Mouse (Mus musculus) megakaryocyte-erythroid progenitor cell, adult 5-6 weeks (primary cell): ENCODE results near the gene Dnmt3l. TPM values are rescaled to one million over a fixed set of nuclear protein-coding genes. Genes with fewer than 3 reads are reported as not detected.

ENCODE experiments used
- ATAC-seq: replicated peaks from 2 replicates; pipeline ENCODE4 v1.8.0; 2016; ENCODE audit warnings: mild to moderate bottlenecking, inconsistent platforms; ENCODE audit not compliant: severe bottlenecking, poor library complexity, low FRiP score, low TSS enrichment
- total RNA-seq, 2 experiments: library from RNA; stranded (forward) in 1 of 2; stranded (reverse) in 1 of 2; fragments of 200-1000, 215-1000 nt in 1 of 2; fragments of >200 nt in 1 of 2; fragmentation: Nextera tagmentation in 1 of 2; gene quantifications; 2 replicates each; pipeline ENCODE4 v1.2.3; 2014 to 2017

The Dnmt3l gene
- total RNA-seq, 2 experiments from 2014 or later = not detected

- peak; percentile 77 for ATAC-seq
Measured at GRCm38 (mm10) chr10:78028129-78028528, 13.6 kb upstream of the Dnmt3l start.

- ATAC-seq = no peak
Measured at GRCm38 (mm10) chr10:78029080-78029479, 12.7 kb upstream of the Dnmt3l start.

GRCm38 (mm10) chr10:78031987-78032386 lies 9.8 kb upstream of the Dnmt3l start:
- ATAC-seq = no peak

- no peak for ATAC-seq
Measured at GRCm38 (mm10) chr10:78037139-78037538, 4.6 kb upstream of the Dnmt3l start.

GRCm38 (mm10) chr10:78042096-78042495 lies 349 bp downstream of the Dnmt3l start:
- ATAC-seq = no peak

DNA sequence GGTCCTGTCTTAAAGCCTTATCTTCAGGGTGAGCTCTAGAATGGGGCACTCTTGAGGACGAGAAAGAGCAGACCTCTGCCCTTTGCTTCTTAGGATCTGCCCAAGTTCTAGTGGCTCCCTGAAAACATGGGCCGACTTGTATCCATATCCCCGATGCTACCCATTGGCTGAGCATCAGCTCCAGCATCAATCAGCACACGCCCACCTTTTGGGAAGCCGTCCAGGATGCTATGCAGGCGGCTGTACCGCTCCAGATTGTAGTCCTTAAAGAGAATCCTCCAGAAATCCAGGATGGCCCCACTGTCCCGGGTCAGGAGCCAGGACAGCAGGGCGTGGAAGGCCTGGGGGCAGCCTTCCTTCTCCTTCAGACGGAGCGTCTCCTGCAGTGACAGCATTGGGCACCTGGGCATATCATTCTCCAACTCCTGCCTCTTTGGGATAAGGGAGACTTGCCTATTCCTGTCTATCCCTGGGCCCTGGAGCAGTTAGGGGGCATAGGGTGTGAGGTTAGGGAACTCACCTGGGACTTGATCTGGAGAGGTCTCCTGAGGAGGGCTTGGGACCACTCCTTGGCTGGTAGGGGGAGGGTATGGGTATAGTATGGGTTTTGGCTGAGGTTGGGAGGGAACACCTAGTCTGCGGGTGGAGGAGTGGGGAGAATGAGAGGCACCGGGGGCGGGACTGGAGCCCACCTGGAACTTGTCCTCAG lies 1.1 kb downstream of the Dnmt3l start:
- ATAC-seq = 0 out of 2 replicates have a peak, but pooled peaks have one; percentile 4

- peak; percentile 93 for ATAC-seq
Measured at GRCm38 (mm10) chr10:78043406-78043836, 1.7 kb downstream of the Dnmt3l start, which contains the start of gene Aire. Gene Aire, minus strand, starts transcription at chr10:78043610.

- ATAC-seq = no peak
Measured at GRCm38 (mm10) chr10:78044531-78044930, 2.8 kb downstream of the Dnmt3l start.

DNA sequence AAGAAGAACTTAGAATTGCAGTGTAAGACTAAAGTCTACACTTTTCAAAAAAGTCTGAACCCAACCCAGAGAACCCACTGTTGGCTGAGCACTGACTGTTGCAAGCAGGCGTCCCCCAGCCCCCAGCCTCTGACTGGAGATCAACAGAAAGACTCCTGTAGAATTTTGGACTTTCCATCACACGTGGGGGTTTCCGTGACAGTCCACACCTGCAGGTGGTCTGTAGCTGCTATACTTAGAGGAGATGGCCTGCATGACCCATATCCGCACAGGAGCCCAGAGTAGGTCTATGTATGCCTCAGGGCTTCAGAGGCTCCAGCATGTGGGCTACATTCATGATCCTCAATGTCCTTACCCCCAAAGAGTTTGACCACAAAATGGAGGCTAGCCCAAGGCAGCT lies 4.6 kb downstream of the Dnmt3l start:
- no peak for ATAC-seq

- ATAC-seq = no peak
Measured at GRCm38 (mm10) chr10:78048061-78048730, 6.4 kb downstream of the Dnmt3l start.

DNA sequence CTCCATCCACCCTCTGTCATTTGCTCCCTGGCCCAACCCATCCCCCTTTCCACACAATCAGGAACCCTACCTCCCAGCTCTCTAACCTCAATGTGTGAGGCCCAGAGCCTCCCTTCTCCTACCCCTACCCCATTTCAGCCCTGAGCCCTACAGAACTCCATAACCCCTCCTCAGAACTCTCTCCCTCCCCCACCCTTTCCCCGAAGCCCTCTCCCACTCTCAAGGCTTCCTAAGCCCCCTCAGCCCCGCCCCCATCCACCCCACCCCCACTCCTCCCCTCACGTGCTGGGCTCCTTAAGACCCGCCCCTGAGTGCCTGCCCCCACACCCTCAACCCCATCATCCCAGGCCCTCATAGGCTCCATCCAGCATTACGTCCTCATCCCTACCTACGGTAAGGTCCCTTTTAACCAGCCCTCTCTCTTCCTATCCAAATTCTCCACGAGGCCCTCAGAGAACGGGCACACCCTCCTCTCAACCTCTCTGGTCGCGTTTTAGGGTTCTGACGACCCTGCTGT lies 7.8 kb downstream of the Dnmt3l start:
- no peak for ATAC-seq

DNA sequence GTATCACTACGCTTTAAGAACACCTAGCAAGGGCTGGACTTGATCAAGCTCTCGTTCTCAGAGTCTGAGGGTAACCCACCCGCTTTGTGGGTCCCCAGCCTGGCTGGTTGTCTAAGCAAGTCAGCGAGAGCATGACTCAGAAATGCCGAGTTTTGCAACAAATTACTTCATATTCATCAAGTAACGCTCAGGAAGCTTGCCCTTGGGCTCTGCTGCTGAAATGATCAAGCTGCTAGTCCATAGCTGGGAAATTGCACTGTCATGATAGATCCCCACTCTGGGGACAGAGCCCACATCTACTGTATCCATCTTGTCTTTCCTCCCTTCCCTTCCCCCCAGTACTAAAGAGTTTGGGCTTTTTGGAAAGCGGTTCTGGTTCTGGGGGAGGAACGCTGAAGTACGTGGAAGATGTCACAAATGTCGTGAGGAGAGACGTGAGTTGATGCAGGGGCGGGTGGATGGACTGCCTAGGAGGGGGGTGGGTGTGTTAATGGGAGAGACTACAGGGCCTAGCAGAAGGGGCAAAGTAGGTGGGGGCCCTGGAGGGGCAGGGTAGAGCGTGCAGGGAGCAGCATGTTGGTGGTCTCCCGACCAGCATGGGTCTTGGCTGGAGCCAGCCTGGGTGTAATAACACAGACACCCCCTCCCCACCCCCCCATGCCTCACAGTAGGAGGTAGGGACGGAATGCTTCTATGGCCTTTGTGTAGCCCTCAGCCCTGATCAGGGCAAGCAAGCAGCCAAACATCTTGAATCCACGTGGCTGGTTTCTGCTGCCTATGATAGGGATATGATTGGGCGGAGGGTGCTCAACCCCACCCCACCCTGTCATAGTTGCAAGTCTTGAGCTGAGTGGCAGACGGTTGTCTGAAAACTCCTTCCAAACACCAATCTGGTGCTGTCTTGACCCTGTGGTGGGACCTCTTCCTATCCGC lies 13.2 kb downstream of the Dnmt3l start:
- peak; percentile 74 for ATAC-seq

- ATAC-seq = no peak
Measured at GRCm38 (mm10) chr10:78057056-78057455, 15.3 kb downstream of the Dnmt3l start.

GRCm38 (mm10) chr10:78063122-78063521 lies 21.4 kb downstream of the Dnmt3l start:
- no peak for ATAC-seq

GRCm38 (mm10) chr10:78067226-78067625 lies 25.5 kb downstream of the Dnmt3l start:
- peak; percentile 72 for ATAC-seq

DNA sequence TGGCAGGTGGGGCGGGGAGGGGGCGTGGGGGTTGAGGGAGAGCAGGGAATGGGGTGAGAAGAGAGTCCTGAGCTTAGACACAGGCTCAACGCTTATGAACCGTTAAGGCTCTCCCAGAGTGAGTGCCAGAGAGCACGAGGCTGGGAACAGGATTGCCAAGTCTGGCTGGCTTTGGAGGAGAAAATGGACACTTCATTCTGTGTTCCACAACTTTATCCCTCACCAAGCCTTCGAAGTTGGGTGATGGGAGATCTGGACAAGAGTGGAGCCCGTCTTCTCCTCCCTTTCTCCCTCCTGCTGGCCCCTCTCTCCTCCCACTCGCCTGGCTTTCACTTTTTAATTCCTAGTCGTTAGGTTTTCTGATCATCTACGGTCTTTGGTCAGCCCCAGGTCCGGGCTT lies 26.8 kb downstream of the Dnmt3l start:
- ATAC-seq = no peak

DNA sequence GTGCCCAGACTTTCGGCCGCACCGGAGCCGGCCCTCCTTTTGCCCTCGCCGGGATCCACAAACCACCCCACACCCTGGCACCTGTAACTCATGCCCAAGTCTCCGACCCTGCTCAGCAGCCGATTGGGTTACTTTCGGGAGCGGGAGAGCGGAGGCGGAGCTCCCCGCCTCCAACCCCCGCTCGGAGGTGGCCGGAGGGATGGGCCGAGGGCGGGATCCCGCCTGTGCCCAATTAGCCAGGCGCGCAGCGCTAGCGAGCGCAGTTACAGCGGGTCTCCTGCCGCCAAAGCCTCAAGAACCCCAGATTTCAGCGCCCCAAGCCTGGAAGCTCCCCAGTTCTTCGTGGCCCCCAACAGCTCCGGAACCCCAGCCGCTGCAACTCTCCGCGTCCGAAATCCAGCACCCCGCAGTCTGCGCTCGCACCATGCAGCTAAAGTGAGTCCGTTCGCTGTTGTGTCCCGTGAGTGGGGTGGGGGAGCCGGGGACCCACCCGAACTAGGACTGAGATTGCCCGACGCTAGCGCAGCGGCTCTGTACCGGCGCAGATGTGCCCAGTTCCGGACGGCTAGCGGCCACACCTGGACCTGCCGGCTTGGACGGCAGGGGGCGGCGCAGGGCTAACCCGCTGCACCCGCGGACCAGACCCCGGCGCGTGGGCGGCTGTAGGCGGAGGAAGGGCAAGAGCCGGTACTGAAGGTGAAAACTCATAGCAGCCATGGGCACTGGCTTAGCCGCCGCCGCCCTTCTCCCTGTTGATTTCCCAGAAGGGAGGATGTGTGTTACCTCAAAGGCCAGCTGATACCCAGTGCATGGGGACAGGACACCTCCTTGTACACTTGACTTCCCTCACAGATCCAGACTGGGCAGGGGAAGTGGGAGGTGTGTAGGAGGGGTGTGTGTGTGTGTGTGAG lies 27.6 kb downstream of the Dnmt3l start, which contains the start of gene Icosl:
Gene Icosl, plus strand, starts transcription at position 202 of the 911 bp plus-strand sequence.
- peak; percentile 92 for ATAC-seq

DNA sequence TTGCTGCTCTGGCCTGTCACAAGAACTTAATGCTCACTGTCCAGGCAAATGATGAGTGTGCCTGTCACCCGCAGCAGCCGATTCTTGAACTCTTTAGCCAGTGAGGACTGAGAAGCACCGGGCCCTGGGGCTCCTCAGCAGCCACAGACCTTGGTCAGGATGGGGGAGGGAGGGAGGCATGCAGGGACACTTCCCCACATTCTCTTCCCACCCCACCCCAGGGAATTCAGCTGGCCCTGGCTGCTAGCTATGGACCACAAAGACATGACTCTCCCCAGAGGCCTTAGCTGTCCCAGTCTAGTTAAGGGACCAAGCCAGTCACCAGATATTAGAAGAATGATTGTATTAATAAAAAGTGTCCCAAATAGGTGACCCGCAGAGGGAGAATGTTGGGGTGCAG lies 32.4 kb downstream of the Dnmt3l start:
- no peak for ATAC-seq

DNA sequence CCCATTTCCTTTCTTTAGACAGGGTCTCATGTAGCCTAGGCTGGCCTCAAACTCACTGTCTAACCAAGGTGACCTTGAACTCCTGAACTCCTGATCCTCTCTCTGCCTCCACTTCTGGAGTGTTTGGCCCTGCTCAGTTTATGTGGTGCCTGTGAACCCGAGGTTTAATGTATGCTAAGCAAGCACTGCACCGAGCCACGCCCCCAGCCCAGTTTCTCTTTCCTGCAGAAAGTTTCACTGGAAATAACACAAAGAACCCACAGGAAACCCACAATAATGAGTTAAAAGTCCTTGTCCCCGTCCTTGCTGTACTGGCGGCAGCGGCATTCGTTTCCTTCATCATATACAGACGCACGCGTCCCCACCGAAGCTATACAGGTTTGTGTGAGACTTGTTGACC lies 33.2 kb downstream of the Dnmt3l start:
- ATAC-seq = no peak
